Mouse (Mus musculus): ENCODE data around the gene Phf5a. TPM values are rescaled to one million over a fixed set of nuclear protein-coding genes. Genes with fewer than 3 reads are reported as not detected.

The Phf5a gene
- polyA plus RNA-seq, 1 experiment from 2014 or later: 111 TPM

DNA sequence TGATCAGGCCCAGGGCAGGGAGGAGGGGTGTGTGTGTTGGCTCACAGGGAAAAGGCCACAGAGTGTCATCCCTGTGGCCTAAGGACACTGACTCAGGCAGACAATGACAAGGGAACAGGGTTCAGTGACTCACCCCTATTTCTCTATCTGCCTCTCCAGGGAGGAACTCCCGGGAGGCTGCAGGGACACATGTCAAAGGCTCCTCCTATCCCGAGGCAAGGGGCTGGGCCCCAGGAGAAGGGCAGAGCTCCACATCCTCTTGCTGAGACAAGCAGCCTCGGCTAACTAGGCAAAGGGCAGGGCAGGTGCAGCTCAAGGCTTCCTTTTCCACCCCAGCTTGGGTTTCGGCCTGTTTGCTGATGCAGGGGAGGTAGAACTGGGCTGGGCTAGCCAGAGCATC, 26.0 kb downstream of the Phf5a start:
- H3K36me3 ChIP-seq: peaks cover 25% of the 10 kb centered on the region
- no peak for ATAC-seq (ENCODE audit: low FRiP score)

DNA sequence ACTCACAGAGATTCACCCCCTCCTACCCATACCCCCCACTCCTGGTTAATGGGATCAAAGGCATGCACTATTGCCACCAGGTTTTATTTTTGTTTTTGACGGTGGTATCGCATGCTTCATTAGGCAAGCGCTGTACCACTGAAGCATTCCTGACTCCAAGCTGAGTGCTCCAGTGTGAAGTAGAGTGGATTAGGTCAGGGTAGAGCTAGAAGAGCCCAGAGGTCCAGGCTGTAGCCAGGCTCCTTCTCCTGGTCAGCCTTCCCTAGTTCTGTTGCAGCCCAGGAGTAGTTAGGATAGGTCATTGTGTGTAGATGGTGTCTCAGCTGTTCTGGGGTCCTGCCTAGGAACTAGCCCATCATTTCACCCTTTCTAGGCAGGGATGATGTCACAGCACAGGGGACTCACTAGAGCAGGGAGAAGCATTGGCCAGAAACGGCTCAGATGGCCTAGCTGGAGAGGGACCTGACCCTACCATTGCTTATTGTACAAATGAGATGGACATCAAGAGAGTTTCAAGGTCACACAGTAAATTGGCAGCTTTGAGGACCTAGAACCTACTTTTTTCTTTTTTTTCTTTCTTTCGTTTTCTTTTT, 26.6 kb downstream of the Phf5a start:
- Histone ChIP-seq H3K27ac (replicated peaks) (no peak overlapping the region), H3K9me3 (replicated peaks) (no peaks in the 10 kb centered on the region), H3K27me3 (replicated peaks) (no peaks in the 10 kb centered on the region), H3K9ac (replicated peaks) (no peak overlapping the region), H3K4me3 (replicated peaks) (no peak overlapping the region), H3K4me1 (peaks cover 6% of the 10 kb centered on the region; the same call in 1 of the 2 replicates), H3K4me2 (no peak overlapping the region), H3K36me3 (peaks cover 19% of the 10 kb centered on the region)
- no peak for ATAC-seq (ENCODE audit: low FRiP score)
- 67% methylated on average over 5 of the region's 5 CpGs for WGBS

More for the DNA sequence above, 26.0 kb downstream of the Phf5a start:
- Histone ChIP-seq H3K4me1 (peaks cover 7% of the 10 kb centered on the region; the same call in 1 of the 2 replicates), H3K27me3 (replicated peaks) (no peaks in the 10 kb centered on the region), H3K27ac (replicated peaks) (no peak overlapping the region), H3K4me3 (replicated peaks) (no peak overlapping the region), H3K9ac (replicated peaks) (no peak overlapping the region), H3K4me2 (no peak overlapping the region), H3K9me3 (replicated peaks) (no peaks in the 10 kb centered on the region)
- WGBS: 35% methylated on average over 4 of the region's 4 CpGs

DNA sequence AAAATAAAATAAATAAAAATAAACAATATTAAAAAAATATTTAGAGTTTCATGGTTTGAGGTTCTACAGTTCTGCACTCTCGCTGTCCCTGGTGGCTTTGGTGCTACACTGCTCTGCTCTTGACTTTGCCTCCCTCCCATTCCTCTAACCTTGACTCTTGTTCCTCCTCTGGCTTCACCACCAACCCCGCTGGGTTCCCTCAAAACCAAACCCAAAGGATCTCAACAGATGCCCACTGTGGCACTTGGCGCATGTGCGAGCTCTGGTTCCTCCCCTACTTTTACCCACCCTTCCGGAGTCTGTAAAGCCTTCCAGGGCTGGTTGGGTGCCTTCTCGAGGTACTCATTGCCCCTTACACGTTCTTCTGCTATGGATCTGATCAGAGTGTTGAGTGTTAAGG, 29.4 kb downstream of the Phf5a start:
- WGBS: 86% methylated on average over 7 of the region's 7 CpGs
- Histone ChIP-seq H3K4me1 (peaks cover 3% of the 10 kb centered on the region; the same call in 1 of the 2 replicates), H3K4me2 (no peak overlapping the region), H3K27me3 (replicated peaks) (no peaks in the 10 kb centered on the region), H3K9ac (replicated peaks) (no peak overlapping the region), H3K9me3 (replicated peaks) (no peaks in the 10 kb centered on the region), H3K27ac (replicated peaks) (no peak overlapping the region), H3K36me3 (0 out of 2 replicates have a peak, but pooled peaks cover 2% of the 10 kb centered on the region), H3K4me3 (replicated peaks) (no peak overlapping the region)
- no peak for ATAC-seq (ENCODE audit: low FRiP score)

DNA sequence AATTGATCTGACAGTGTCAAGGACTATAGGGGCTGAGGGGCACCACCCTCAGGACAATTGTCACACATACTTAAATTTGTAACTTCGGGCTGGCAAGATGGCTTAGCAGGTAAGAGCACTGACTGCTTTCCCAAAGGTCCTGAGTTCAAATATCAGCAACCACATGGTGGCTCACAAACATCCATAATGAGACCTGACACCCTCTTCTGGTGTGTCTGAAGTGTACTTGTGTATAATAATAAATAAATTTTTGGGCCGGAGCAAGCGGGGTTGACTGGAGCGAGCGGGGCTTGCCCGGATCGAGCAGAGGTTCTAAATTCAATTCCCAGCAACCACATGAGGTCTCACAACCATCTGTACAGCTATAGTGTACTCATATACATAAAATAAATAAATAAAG, 31.4 kb downstream of the Phf5a start:
- Histone ChIP-seq H3K9me3 (replicated peaks) (no peaks in the 10 kb centered on the region), H3K27ac (replicated peaks) (no peak overlapping the region), H3K4me3 (replicated peaks) (no peak overlapping the region), H3K27me3 (replicated peaks) (peaks cover 12% of the 10 kb centered on the region; the same call in 1 of the 2 replicates), H3K4me1 (peaks cover 15% of the 10 kb centered on the region), H3K36me3 (no peaks in the 10 kb centered on the region), H3K4me2 (no peak overlapping the region), H3K9ac (replicated peaks) (no peak overlapping the region)
- no peak for ATAC-seq (ENCODE audit: low FRiP score)
- 94% methylated on average over 7 of the region's 7 CpGs for WGBS

DNA sequence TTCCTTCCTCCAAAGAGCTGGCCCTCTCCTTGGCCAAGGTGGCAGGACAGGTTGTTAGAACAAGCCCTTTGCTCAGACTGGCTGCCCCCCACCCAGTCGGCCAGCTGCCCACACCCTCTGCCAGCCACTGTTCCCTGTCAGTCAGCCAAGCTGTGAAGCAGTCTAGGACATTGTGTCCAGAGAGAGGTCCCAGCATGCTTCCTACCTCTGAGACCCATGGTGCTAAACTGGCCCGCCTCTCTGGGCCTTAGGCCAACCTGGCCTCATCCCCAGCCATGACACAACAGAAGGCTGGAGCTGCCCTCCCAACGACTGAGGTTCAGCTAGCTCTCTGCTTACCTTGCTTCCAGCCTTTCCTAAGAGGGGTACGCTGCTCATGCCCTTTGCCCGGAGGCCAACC, 32.1 kb downstream of the Phf5a start:
- Histone ChIP-seq H3K27ac (replicated peaks) (no peak overlapping the region; the same call in 1 of the 2 replicates), H3K4me1 (peaks cover 15% of the 10 kb centered on the region), H3K9ac (replicated peaks) (no peak overlapping the region), H3K36me3 (no peaks in the 10 kb centered on the region), H3K27me3 (replicated peaks) (peaks cover 17% of the 10 kb centered on the region), H3K4me2 (no peak overlapping the region), H3K4me3 (replicated peaks) (no peak overlapping the region), H3K9me3 (replicated peaks) (no peaks in the 10 kb centered on the region)
- WGBS: 59% methylated on average over 5 of the region's 5 CpGs
- ATAC-seq (ENCODE audit: low FRiP score): peak; percentile 86

DNA sequence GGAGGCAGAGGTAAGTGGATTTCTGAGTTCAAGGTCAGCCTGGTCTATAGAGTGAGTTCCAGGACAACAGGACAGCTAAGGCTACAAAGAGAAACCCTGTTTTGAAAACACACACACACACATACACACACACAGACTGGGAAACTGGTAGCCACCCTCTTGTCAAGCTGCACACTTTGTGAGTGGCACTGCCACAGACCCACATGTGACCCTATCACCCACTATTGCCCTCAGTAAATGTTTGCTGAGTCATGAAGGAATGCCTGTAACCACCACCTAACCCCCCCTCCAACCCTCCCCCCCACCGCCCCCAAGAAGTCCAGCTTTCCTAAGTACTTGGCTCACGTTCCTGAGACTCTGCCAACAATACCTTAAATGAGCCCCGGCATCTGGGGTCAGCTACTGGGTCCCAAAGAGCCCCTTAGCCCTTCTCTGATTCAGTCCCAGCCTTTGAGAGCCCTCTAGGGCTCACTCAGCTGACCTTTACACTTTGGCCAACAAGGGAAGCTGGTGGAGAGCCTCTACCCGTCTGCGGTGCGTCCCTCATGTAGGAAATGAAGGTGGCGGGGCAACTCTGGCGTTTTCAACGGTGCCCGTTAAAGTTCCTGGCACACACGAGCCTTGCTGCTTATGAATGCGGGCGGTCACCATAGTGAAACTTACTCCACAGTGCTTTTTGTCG, 33.0 kb downstream of the Phf5a start:
- Histone ChIP-seq H3K4me2 (no peak overlapping the region), H3K9ac (replicated peaks) (no peak overlapping the region), H3K4me1 (peaks cover 15% of the 10 kb centered on the region), H3K27me3 (replicated peaks) (peaks cover 17% of the 10 kb centered on the region), H3K27ac (replicated peaks) (no peak overlapping the region), H3K9me3 (replicated peaks) (no peaks in the 10 kb centered on the region), H3K4me3 (replicated peaks) (no peak overlapping the region), H3K36me3 (no peaks in the 10 kb centered on the region)
- 67% methylated on average over 14 of the region's 14 CpGs for WGBS
- ATAC-seq (ENCODE audit: low FRiP score): no peak

DNA sequence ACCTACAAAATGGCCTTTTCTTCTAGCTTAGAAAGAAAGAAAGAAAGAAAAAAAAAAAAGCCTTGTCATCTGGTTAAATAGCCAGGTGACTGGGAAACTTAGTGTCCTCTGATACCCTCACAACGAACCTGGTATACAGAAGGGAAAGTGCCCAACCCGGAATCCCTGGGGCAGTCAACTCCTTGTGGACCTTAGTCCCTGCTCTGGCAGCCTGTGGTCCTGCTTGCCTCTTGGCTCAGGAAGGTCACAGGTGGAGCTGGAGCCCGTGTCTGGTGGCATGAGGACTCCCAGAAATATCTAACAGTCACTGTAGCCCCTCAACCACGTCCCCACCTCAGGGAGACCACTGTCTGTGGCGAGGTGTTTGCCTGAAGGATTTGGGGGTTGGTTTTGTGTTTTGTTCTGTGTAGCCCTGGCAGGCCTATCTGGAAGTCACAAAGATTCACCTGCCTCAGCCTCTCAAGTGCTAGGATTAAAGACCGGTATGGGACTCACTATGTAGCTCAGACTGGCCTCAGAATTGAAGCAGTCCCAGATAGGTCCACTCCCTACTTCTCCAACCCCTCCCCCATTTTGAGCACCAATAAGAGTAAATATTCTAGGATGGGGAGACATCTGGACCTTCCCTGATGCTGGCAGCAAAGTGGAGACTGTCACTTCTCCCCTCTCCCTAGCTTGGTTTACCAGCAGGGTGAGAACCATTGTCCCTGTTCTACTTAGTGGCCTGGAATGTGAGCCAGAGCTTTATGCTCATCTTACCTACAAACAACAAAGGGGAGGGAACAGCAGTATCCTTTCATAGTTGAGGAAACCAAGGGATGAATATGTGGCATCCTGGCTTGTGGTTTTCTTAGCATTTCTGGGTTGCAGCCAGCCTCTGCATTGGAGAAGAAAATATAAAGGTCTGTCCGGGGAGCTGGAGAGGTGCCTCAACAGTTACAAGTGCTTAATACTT, 34.5 kb downstream of the Phf5a start:
- Histone ChIP-seq H3K9ac (replicated peaks) (no peak overlapping the region), H3K4me1 (peaks cover 15% of the 10 kb centered on the region), H3K36me3 (no peaks in the 10 kb centered on the region), H3K9me3 (replicated peaks) (no peaks in the 10 kb centered on the region), H3K4me2 (no peak overlapping the region), H3K4me3 (replicated peaks) (no peak overlapping the region), H3K27me3 (replicated peaks) (peaks cover 17% of the 10 kb centered on the region), H3K27ac (replicated peaks) (no peak overlapping the region)
- no peak for ATAC-seq (ENCODE audit: low FRiP score)
- 66% methylated on average over 7 of the region's 7 CpGs for WGBS

DNA sequence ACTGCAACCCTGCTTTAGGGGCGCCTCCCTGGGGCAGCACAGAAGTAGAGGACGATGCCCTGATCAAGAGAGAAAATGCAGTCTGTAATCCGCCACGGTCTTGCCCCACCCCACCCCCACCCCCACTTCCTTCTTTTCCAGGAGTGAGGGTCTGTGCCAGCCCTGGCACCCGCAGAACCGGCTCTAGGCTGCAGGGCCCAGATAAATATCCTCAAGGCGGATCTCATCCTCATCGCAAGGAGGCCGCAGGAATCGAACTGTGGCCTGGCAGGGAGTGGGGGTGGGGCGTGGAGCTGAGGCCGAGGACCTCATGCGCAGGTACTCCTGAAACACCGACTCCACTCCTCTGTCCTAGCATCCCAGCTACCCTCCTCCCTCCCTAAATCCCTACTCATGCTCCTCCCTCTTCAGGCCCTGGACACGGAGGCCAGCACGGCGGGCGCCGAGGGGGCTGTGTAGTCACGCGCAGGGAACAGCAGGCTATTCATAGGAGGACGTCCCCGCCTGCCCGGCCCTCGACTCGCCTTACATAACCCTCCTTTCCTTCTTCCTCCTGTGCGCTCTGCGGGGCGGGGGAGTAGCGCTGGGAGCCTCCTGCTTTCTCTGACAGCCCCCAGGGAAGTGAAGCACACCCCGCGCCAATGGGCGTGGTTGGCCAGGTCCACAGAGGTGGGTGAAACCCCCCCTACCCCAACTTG, 35.4 kb downstream of the Phf5a start:
- peak overlapping the region; percentile 49 for H3K4me2 ChIP-seq
- H3K27me3 ChIP-seq (replicated peaks): peaks cover 17% of the 10 kb centered on the region
- peak overlapping the region; percentile 20 for H3K4me3 ChIP-seq (replicated peaks)
- H3K36me3 ChIP-seq: no peaks in the 10 kb centered on the region
- peaks cover 18% of the 10 kb centered on the region for H3K4me1 ChIP-seq
- 5% methylated on average over 33 of the region's 33 CpGs for WGBS
- H3K27ac ChIP-seq (replicated peaks): no peak overlapping the region
- no peaks in the 10 kb centered on the region for H3K9me3 ChIP-seq (replicated peaks)
- ATAC-seq (ENCODE audit: low FRiP score): peak; percentile 56
- no peak overlapping the region; the same call in 1 of the 2 replicates for H3K9ac ChIP-seq (replicated peaks)

DNA sequence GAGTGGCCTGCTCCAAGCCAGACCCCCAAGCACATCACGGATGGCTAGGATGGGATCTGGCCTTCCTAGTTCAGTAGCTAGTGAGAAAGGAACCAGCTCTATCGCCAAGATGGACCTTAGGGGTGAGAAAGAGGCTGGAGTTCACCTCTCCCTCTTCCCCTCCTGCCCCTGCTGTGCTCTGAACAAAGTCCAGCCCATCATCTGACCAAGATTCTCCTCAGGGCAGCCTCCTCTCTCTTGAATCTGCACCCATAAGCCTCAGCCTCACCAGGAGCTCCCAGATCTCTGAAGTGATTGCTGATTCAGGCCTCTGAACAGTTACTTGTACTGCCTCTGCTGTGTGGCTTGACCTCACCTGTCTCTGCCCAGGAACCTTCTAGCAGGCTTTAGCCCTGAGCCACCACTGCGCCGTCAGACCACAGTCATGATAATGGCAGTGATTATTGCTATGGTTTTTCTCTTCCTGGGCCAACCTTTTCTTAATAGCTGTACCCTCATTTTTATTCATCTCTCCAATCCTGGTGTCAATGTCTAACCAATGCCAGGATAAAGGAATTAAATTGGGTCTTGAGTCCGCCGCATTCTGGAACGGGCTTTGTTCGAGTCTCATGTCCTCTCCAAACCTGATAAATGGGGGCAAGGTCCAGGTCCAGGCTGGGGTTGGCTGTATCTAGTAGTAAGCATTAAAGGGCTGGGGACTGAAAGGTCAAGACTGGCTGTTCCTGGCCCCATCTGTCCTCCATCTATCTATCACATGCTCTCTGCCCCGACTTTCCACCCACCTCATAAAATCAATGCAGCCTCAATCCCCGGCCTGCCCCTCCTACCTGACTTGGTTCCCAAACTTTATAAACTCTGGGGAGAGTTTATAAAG, 36.5 kb downstream of the Phf5a start:
- H3K27ac ChIP-seq (replicated peaks): no peak overlapping the region
- peaks cover 18% of the 10 kb centered on the region for H3K4me1 ChIP-seq
- H3K4me2 ChIP-seq: no peak overlapping the region
- no peak overlapping the region for H3K9ac ChIP-seq (replicated peaks)
- 62% methylated on average over 10 of the region's 10 CpGs for WGBS
- H3K27me3 ChIP-seq (replicated peaks): peaks cover 17% of the 10 kb centered on the region
- H3K4me3 ChIP-seq (replicated peaks): no peak overlapping the region
- no peaks in the 10 kb centered on the region for H3K36me3 ChIP-seq
- no peak for ATAC-seq (ENCODE audit: low FRiP score)
- H3K9me3 ChIP-seq (replicated peaks): no peaks in the 10 kb centered on the region

DNA sequence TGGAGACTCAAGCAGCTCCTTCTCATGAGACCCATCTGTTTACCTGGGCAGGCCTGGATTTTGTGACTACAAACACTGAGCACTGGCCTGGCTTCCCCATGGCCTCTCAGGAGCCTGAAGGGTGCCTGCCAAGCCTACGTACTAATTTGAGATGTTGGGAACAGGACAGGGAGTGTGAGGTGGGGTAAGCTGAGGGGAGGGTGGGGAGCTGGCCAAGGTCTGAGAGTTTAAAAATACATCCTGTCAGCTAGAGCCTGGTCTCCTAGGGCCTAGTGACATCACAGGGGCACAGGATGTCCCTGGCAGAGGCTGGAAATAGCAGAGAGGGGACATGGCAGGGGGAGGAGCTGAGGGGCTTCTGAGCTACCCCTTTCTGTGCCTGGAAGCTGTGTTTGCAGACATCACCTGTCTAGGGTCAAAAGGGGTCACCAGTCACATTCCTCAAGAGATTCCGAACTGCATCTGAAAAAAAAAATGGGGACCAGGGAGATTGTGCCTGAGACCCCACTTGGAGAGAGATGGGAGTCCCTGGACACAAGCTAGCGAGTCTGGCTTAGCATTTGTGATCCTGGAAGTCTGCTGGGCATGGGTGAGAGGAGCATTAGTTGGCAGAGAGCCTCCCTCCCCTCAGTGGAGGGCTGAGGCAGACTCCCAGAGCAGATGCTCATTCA, 37.4 kb downstream of the Phf5a start:
- 66% methylated on average over 3 of the region's 3 CpGs for WGBS
- ATAC-seq (ENCODE audit: low FRiP score): no peak

More for the DNA sequence above, 37.4 kb downstream of the Phf5a start:
- no peak overlapping the region; the same call in 1 of the 2 replicates for H3K9ac ChIP-seq (replicated peaks)
- H3K27me3 ChIP-seq (replicated peaks): peaks cover 17% of the 10 kb centered on the region
- H3K4me3 ChIP-seq (replicated peaks): no peak overlapping the region
- H3K36me3 ChIP-seq: no peaks in the 10 kb centered on the region
- H3K4me2 ChIP-seq: no peak overlapping the region
- peaks cover 14% of the 10 kb centered on the region for H3K4me1 ChIP-seq
- H3K27ac ChIP-seq (replicated peaks): no peak overlapping the region
- H3K9me3 ChIP-seq (replicated peaks): no peaks in the 10 kb centered on the region
